Mouse (Mus musculus): ENCODE measurements around the gene Sez6l2. TPM values are rescaled to one million over a fixed set of nuclear protein-coding genes. Genes with fewer than 3 reads are reported as not detected.

Gene Sez6l2
- polyA plus RNA-seq (2014; fragmentation: Illumina TruSeq; extraction: RNeasy Lipid Tissue Mini Kit (QIAGEN cat#74804); ENCODE audit: insufficient read depth, low read depth, low replicate concordance): 0.34 TPM

GRCm38 (mm10) chr7:126949793-126950646, at the start of gene Sez6l2:
Gene Sez6l2, plus strand, starts transcription at chr7:126950563.

GRCm38 (mm10) chr7:126922624-126923060, 27.7 kb upstream of the Sez6l2 start, which contains the start of gene Tmem219:
Gene Tmem219, minus strand, starts transcription at chr7:126922917.

DNA sequence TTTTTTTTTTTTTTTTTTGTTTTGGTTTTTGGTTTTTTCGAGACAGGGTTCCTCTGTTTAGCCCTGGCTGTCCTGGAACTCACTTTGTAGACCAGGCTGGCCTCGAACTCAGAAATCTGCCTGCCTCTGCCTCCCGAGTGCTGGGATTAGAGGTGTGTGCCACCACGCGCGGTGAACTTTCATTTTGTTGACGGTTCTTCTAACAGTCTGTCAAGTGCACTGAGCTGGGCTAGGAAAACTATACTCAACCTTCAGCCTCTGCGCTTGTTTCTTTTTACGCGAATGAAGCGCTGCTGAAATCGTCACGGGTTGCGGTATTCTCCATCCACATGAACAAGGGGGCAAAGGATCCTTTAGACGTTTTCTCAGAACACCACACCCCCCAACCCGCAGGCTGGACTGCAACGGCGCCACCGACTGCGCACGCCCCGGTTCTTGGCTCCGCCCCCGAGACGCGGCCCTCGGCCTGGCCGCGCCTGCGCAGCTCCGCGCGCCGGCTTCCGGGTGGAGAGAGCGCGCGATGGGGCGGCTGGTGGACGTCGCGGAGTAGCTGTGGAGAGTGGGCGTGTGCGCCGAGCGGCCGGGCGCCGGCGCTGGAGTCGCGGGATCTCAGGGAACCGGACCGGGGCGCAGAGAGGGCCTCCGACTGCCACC, 21.9 kb upstream of the Sez6l2 start, which contains the start of gene Kctd13:
TSS of gene Kctd13 (plus strand) at position 496 of the 654 bp plus-strand sequence.

DNA sequence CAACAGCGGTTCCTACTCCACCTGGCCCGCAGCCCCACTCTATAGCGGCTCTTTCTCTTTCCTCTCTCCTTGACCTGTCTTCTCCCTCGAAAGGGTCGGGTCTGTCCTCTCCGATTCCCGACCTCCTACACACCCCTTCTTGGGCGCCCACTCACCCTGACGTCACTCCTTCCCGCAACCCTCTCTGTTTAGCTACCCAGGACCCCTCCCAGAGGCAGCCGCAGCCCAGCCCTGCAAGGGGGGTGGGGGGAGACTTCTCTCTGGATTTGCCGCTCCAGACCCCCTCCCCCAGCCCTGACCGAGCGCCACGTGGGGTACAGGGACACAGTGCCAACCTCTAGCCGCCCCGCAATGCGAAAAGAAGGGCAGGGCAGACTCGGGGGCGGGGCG, 965 bp upstream of the Sez6l2 start, which contains the start of gene Asphd1:
TSS of gene Asphd1 (minus strand) at position 180 of the 390 bp plus-strand sequence.

GRCm38 (mm10) chr7:126975893-126975949, 25.4 kb downstream of the Sez6l2 start, which contains the start of gene Cdipt:
Gene Cdipt, plus strand, starts transcription at chr7:126975914.

DNA sequence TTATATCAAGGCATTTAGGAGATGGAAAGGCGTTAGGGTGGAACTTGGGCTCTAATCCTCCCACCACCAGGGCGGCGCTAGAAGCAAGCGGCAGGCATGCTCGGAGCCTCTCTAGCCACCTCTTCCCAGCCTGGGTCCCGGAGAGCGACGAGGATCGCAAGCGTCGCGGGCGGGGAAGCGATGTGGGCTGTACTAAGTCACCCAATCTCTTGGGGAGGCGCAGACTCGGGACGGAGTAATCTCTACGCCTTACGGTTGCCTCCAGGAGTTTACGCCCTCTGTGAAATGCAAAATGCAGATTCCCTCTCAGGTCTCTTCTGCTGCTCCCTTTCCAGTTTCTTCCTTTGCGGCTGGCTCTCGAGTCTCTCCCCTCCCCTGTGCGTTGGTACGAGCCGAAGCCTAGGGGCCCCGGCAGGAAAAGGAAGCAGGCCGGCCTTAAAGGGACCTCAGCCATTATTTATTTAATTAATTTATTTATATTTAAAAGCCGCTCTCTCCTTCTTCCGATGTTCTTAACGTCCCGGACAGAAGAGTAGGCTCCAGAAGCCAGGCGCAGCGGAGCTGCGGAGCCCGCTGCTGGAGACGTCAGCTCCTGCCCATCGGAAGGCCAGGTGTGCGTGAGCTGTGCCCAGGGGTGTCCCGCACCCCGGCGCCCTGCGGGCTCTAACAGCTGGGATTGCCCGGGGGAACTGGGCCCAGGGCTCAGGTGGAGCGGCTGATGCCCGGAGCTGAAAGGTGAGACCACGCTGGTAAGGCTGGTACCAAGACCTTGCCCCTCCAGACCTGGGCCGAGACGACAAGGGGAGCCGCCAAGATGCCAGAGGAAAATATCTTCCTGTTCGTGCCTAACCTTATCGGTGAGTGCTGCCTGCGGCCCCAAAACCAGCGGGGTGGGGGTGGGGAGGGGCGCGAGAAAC, 25.8 kb downstream of the Sez6l2 start, which contains the start of gene Cdiptos:
TSS of gene Cdiptos (minus strand) at position 149 of the 917 bp plus-strand sequence.

GRCm38 (mm10) chr7:127014320-127014719, 64.0 kb downstream of the Sez6l2 start, which contains the start of gene Mvp:
Gene Mvp, minus strand, starts transcription at chr7:127014621.

DNA sequence TGATC, 65.9 kb downstream of the Sez6l2 start, which contains the start of gene Pagr1b:
TSS of gene Pagr1b (minus strand) at position 4 of the 5 bp plus-strand sequence.

DNA sequence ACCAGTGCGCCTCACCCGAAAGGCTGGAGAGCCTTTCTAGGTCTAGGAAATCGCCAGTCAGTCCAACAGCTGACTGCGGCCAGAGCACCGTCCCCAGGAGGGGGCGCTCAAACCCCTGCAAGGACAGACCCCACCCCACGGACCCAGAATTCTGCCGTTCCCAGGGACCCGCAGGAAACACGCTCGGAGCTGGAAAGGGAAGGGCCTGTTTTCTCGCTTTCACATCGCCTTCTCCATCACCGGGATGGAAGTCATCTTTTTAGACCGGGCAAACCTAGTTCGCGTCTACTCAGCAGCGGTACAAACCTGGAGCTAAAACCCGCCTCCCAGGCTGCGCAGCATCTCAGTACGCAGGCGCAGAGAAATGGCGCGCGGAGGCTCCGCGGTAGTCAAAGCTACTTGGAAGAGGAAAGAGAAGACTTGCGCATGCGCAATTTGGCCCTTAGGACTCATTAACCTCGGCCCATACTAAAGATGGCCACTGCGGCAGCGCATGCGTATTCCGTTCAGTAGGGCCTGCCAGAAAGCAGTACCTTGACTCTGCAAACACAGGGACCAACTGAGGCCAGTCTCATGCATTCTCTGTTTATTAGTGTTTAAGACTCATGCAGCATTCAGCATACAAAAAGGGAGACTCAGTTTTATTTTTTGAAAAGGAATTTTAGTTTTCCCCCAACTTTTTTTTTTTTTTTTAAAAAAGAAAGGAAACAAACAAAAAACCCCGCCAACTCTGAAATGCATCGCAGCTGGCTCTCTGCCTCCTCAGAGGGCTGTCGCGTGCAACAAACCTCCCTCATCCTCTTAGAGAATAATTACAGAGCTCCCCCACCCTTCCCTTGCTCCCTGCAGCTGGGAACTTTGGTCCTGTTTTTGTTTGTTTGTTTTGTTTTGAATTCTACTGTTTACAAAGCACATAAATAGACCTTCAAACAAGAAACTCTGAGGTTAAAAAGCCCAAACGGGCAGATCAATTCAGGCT, 66.9 kb downstream of the Sez6l2 start, which contains the start of gene Pagr1a:
TSS of gene Pagr1a (minus strand) at position 382 of the 979 bp plus-strand sequence.

Other genes starting within 250 kb of the Sez6l2 start
- gene Coro1a, start 242.8 kb upstream of the Sez6l2 start, polyA plus RNA-seq (2014; fragmentation: Illumina TruSeq; extraction: RNeasy Lipid Tissue Mini Kit (QIAGEN cat#74804); ENCODE audit: insufficient read depth, low read depth, low replicate concordance): 175 TPM
- 260 TPM for gene Mapk3, start 191.0 kb upstream of the Sez6l2 start, polyA plus RNA-seq (2014; fragmentation: Illumina TruSeq; extraction: RNeasy Lipid Tissue Mini Kit (QIAGEN cat#74804); ENCODE audit: insufficient read depth, low read depth, low replicate concordance)
- gene Gdpd3, start 184.2 kb upstream of the Sez6l2 start, polyA plus RNA-seq (2014; fragmentation: Illumina TruSeq; extraction: RNeasy Lipid Tissue Mini Kit (QIAGEN cat#74804); ENCODE audit: insufficient read depth, low read depth, low replicate concordance): 7.1 TPM
- 159 TPM for gene Ypel3, start 173.6 kb upstream of the Sez6l2 start, polyA plus RNA-seq (2014; fragmentation: Illumina TruSeq; extraction: RNeasy Lipid Tissue Mini Kit (QIAGEN cat#74804); ENCODE audit: insufficient read depth, low read depth, low replicate concordance)
- 1.3 TPM for gene Tbx6, start 169.1 kb upstream of the Sez6l2 start, polyA plus RNA-seq (2014; fragmentation: Illumina TruSeq; extraction: RNeasy Lipid Tissue Mini Kit (QIAGEN cat#74804); ENCODE audit: insufficient read depth, low read depth, low replicate concordance)
- 98.9 TPM for gene Ppp4c, start 158.1 kb upstream of the Sez6l2 start, polyA plus RNA-seq (2014; fragmentation: Illumina TruSeq; extraction: RNeasy Lipid Tissue Mini Kit (QIAGEN cat#74804); ENCODE audit: insufficient read depth, low read depth, low replicate concordance)
- 1.8 TPM for gene Fam57b, start 152.9 kb upstream of the Sez6l2 start, polyA plus RNA-seq (2014; fragmentation: Illumina TruSeq; extraction: RNeasy Lipid Tissue Mini Kit (QIAGEN cat#74804); ENCODE audit: insufficient read depth, low read depth, low replicate concordance)
- not detected for gene 4930451I11Rik, start 118.9 kb upstream of the Sez6l2 start, polyA plus RNA-seq (2014; fragmentation: Illumina TruSeq; extraction: RNeasy Lipid Tissue Mini Kit (QIAGEN cat#74804); ENCODE audit: insufficient read depth, low read depth, low replicate concordance)
- 0.11 TPM for gene Doc2a, start 103.1 kb upstream of the Sez6l2 start, polyA plus RNA-seq (2014; fragmentation: Illumina TruSeq; extraction: RNeasy Lipid Tissue Mini Kit (QIAGEN cat#74804); ENCODE audit: insufficient read depth, low read depth, low replicate concordance)
- 7.5 TPM for gene Hirip3, start 88.6 kb upstream of the Sez6l2 start, polyA plus RNA-seq (2014; fragmentation: Illumina TruSeq; extraction: RNeasy Lipid Tissue Mini Kit (QIAGEN cat#74804); ENCODE audit: insufficient read depth, low read depth, low replicate concordance)
- gene Ino80e, start 88.2 kb upstream of the Sez6l2 start, polyA plus RNA-seq (2014; fragmentation: Illumina TruSeq; extraction: RNeasy Lipid Tissue Mini Kit (QIAGEN cat#74804); ENCODE audit: insufficient read depth, low read depth, low replicate concordance): 48.2 TPM
- 60.3 TPM for gene Taok2, start 65.9 kb upstream of the Sez6l2 start, polyA plus RNA-seq (2014; fragmentation: Illumina TruSeq; extraction: RNeasy Lipid Tissue Mini Kit (QIAGEN cat#74804); ENCODE audit: insufficient read depth, low read depth, low replicate concordance)
- gene Tmem219, start 27.6 kb upstream of the Sez6l2 start, polyA plus RNA-seq (2014; fragmentation: Illumina TruSeq; extraction: RNeasy Lipid Tissue Mini Kit (QIAGEN cat#74804); ENCODE audit: insufficient read depth, low read depth, low replicate concordance): 57.2 TPM
- 6.6 TPM for gene Kctd13, start 21.7 kb upstream of the Sez6l2 start, polyA plus RNA-seq (2014; fragmentation: Illumina TruSeq; extraction: RNeasy Lipid Tissue Mini Kit (QIAGEN cat#74804); ENCODE audit: insufficient read depth, low read depth, low replicate concordance)
- gene Asphd1, start 981 bp upstream of the Sez6l2 start, polyA plus RNA-seq (2014; fragmentation: Illumina TruSeq; extraction: RNeasy Lipid Tissue Mini Kit (QIAGEN cat#74804); ENCODE audit: insufficient read depth, low read depth, low replicate concordance): not detected
- gene Cdipt, start 25.4 kb downstream of the Sez6l2 start, polyA plus RNA-seq (2014; fragmentation: Illumina TruSeq; extraction: RNeasy Lipid Tissue Mini Kit (QIAGEN cat#74804); ENCODE audit: insufficient read depth, low read depth, low replicate concordance): 102 TPM
- 4.1 TPM for gene Cdiptos, start 25.5 kb downstream of the Sez6l2 start, polyA plus RNA-seq (2014; fragmentation: Illumina TruSeq; extraction: RNeasy Lipid Tissue Mini Kit (QIAGEN cat#74804); ENCODE audit: insufficient read depth, low read depth, low replicate concordance)
- gene Mvp, start 64.1 kb downstream of the Sez6l2 start, polyA plus RNA-seq (2014; fragmentation: Illumina TruSeq; extraction: RNeasy Lipid Tissue Mini Kit (QIAGEN cat#74804); ENCODE audit: insufficient read depth, low read depth, low replicate concordance): 46.3 TPM
- not detected for gene Pagr1b, start 65.9 kb downstream of the Sez6l2 start, polyA plus RNA-seq (2014; fragmentation: Illumina TruSeq; extraction: RNeasy Lipid Tissue Mini Kit (QIAGEN cat#74804); ENCODE audit: insufficient read depth, low read depth, low replicate concordance)
- 10.9 TPM for gene Pagr1a, start 66.8 kb downstream of the Sez6l2 start, polyA plus RNA-seq (2014; fragmentation: Illumina TruSeq; extraction: RNeasy Lipid Tissue Mini Kit (QIAGEN cat#74804); ENCODE audit: insufficient read depth, low read depth, low replicate concordance)
- gene Gm42742, start 70.5 kb downstream of the Sez6l2 start, polyA plus RNA-seq (2014; fragmentation: Illumina TruSeq; extraction: RNeasy Lipid Tissue Mini Kit (QIAGEN cat#74804); ENCODE audit: insufficient read depth, low read depth, low replicate concordance): 24.7 TPM
- gene Prrt2, start 70.6 kb downstream of the Sez6l2 start, polyA plus RNA-seq (2014; fragmentation: Illumina TruSeq; extraction: RNeasy Lipid Tissue Mini Kit (QIAGEN cat#74804); ENCODE audit: insufficient read depth, low read depth, low replicate concordance): 0.74 TPM
- gene Maz, start 76.5 kb downstream of the Sez6l2 start, polyA plus RNA-seq (2014; fragmentation: Illumina TruSeq; extraction: RNeasy Lipid Tissue Mini Kit (QIAGEN cat#74804); ENCODE audit: insufficient read depth, low read depth, low replicate concordance): 57.2 TPM
- 0.95 TPM for gene Kif22, start 91.9 kb downstream of the Sez6l2 start, polyA plus RNA-seq (2014; fragmentation: Illumina TruSeq; extraction: RNeasy Lipid Tissue Mini Kit (QIAGEN cat#74804); ENCODE audit: insufficient read depth, low read depth, low replicate concordance)
- not detected for gene Zg16, start 136.8 kb downstream of the Sez6l2 start, polyA plus RNA-seq (2014; fragmentation: Illumina TruSeq; extraction: RNeasy Lipid Tissue Mini Kit (QIAGEN cat#74804); ENCODE audit: insufficient read depth, low read depth, low replicate concordance)
- gene AI467606, start 140.8 kb downstream of the Sez6l2 start, polyA plus RNA-seq (2014; fragmentation: Illumina TruSeq; extraction: RNeasy Lipid Tissue Mini Kit (QIAGEN cat#74804); ENCODE audit: insufficient read depth, low read depth, low replicate concordance): 23.2 TPM
- 0.22 TPM for gene Qprt, start 171.7 kb downstream of the Sez6l2 start, polyA plus RNA-seq (2014; fragmentation: Illumina TruSeq; extraction: RNeasy Lipid Tissue Mini Kit (QIAGEN cat#74804); ENCODE audit: insufficient read depth, low read depth, low replicate concordance)
- gene Spn, start 187.3 kb downstream of the Sez6l2 start, polyA plus RNA-seq (2014; fragmentation: Illumina TruSeq; extraction: RNeasy Lipid Tissue Mini Kit (QIAGEN cat#74804); ENCODE audit: insufficient read depth, low read depth, low replicate concordance): 10.0 TPM
- 33.6 TPM for gene Cd2bp2, start 245.5 kb downstream of the Sez6l2 start, polyA plus RNA-seq (2014; fragmentation: Illumina TruSeq; extraction: RNeasy Lipid Tissue Mini Kit (QIAGEN cat#74804); ENCODE audit: insufficient read depth, low read depth, low replicate concordance)